Mouse (Mus musculus) limb, embryonic 11.5 days (tissue): ENCODE data around the gene Rpia. TPM values are rescaled to one million over a fixed set of nuclear protein-coding genes. Genes with fewer than 3 reads are reported as not detected.
A peak's percentile ranks its signal among the peaks of the same experiment; 100 is the strongest.

ENCODE experiments used
- ATAC-seq: fragments of 200-750 bp; cut with Nextera tagmentation; 2 replicates; pipeline ENCODE4 v1.8.0; 2017; ENCODE audit warnings: low read depth; ENCODE audit not compliant: insufficient number of reproducible peaks, low FRiP score, low TSS enrichment
- DNase-seq: peaks from one replicate; pipeline ENCODE4 v3.0.0-alpha.2; 2015; ENCODE audit warnings: low spot score
- H3K27ac ChIP-seq: fragments of 300-500 bp; sonication (generic); replicated peaks from 2 replicates; pipeline ENCODE4 v1.5.1; 2014; ENCODE audit warnings: low read depth, mild to moderate bottlenecking, low read length
- H3K27me3 ChIP-seq: fragments of 300-500 bp; sonication (generic); 2 replicates; pipeline ENCODE4 v1.6.1; 2014; ENCODE audit warnings: mild to moderate bottlenecking, low read length, mixed read lengths; ENCODE audit not compliant: control insufficient read depth, insufficient read depth
- H3K36me3 ChIP-seq: fragments of 300-500 bp; sonication (generic); 2 replicates; pipeline ENCODE4 v1.6.1; 2014; ENCODE audit warnings: mild to moderate bottlenecking, low read length, moderate library complexity, mixed read lengths; ENCODE audit not compliant: control insufficient read depth, insufficient read depth
- H3K4me1 ChIP-seq: fragments of 300-500 bp; sonication (generic); 2 replicates; pipeline ENCODE4 v1.6.1; 2014; ENCODE audit warnings: low read length, mixed read lengths; ENCODE audit not compliant: control insufficient read depth, insufficient read depth
- H3K4me2 ChIP-seq: fragments of 300-500 bp; sonication (generic); 2 replicates; pipeline ENCODE4 v1.6.1; 2014; ENCODE audit warnings: low read depth, mild to moderate bottlenecking, moderate library complexity; ENCODE audit not compliant: severe bottlenecking
- H3K4me3 ChIP-seq: fragments of 300-500 bp; sonication (generic); 2 replicates; pipeline ENCODE4 v1.5.1; 2014; ENCODE audit warnings: low read depth, low read length
- H3K9ac ChIP-seq: fragments of 300-500 bp; sonication (generic); 2 replicates; pipeline ENCODE4 v1.6.1; 2014; ENCODE audit warnings: mild to moderate bottlenecking, low read length
- H3K9me3 ChIP-seq: fragments of 300-500 bp; sonication (generic); 2 replicates; pipeline ENCODE4 v1.6.1; 2016; ENCODE audit warnings: low read length; ENCODE audit not compliant: control insufficient read depth
- WGBS: fragments of 180-500 bp; shearing (Covaris S2); extraction: QIAGEN DNeasy Blood & Tissue Kit; methylation state at CpG from one replicate; pipeline ENCODE4 v1.1.7; 2014; 5-methylcytosine and 5-hydroxymethylcytosine counted together
- polyA plus RNA-seq: library from polyadenylated mRNA; unstranded; fragments of >200 nt; fragmentation: Nextera tagmentation; extraction: Ambion mirVana; gene quantifications from 2 replicates; pipeline ENCODE4 v1.2.1, GENCODE M21; 2014

Gene Rpia
- polyA plus RNA-seq, 1 experiment from 2014 or later: 2.0 TPM

GRCm38 (mm10) chr6:70792644-70793043 is 612 bp upstream of the Rpia start:
- no peak overlapping the region for H3K27ac ChIP-seq
- DNase-seq: no peak
- peak; percentile 4; the same call in 1 of the 2 replicates for ATAC-seq

DNA sequence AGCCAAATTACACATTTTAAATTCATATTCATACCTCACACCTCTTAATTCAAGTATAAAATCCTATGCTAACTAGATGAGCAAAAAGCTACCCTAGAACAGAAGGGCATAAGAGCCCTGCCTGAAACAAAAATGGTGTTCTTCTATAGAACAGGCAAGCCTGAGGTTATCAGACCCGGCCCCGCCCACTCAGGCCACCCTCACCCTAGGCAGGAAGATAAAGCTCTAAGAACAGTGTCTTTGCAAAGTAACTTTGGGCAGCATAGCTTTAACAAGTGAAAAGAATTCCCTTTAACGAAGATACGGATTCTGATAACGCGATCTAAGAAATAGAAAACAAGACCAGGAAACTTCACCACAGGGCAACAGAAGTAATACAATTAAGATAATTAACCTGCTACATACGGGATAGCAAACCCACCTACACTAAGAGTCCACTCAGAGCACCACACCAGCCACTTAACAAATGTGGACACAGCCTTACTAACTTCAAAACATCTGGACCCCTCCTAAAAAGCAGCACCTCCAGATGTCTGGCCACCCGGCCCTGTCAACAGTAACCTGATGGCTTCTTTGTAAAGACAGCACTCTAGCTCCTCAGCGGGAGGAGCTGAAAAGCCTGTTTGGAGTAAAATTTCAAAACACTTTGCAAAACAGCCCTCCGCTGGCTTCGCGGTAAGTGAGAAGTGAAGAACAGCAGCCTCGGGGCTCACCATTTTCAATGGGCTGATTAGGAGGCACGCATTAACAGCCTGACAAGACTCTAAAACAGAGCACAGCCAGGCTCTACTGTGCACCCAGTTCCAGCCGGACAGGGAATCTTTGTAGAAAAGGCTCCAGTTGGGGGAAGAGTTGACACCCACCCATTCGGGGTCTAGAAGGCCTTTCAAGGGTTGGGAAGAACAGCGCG is 925 bp downstream of the Rpia start:
- Histone ChIP-seq H3K9ac (peak overlapping the region; percentile 62), H3K4me3 (peak overlapping the region; percentile 59), H3K4me1 (peaks cover 8% of the 10 kb centered on the region; the same call in 1 of the 2 replicates), H3K4me2 (peak overlapping the region; percentile 89), H3K9me3 (no peaks in the 10 kb centered on the region), H3K27me3 (no peaks in the 10 kb centered on the region), H3K36me3 (peaks cover 2% of the 10 kb centered on the region; the same call in 1 of the 2 replicates), H3K27ac (0 out of 2 replicates have a peak overlapping the region, but pooled peaks have one; percentile 14)
- ATAC-seq (no peak; the same call in 1 of the 2 replicates), DNase-seq (peak; percentile 57)
- 10% methylated on average over 18 of the region's 18 CpGs for WGBS

More at GRCm38 (mm10) chr6:70792644-70793043, 612 bp upstream of the Rpia start:
- peak overlapping the region; percentile 59 for H3K4me3 ChIP-seq
- H3K9me3 ChIP-seq: no peaks in the 10 kb centered on the region
- peak overlapping the region; percentile 57 for H3K9ac ChIP-seq
- H3K27me3 ChIP-seq: no peaks in the 10 kb centered on the region
- WGBS: 48% methylated on average over 8 of the region's 8 CpGs
- H3K4me1 ChIP-seq: peaks cover 8% of the 10 kb centered on the region; the same call in 1 of the 2 replicates
- H3K4me2 ChIP-seq: peak overlapping the region; percentile 89
- peaks cover 2% of the 10 kb centered on the region; the same call in 1 of the 2 replicates for H3K36me3 ChIP-seq

DNA sequence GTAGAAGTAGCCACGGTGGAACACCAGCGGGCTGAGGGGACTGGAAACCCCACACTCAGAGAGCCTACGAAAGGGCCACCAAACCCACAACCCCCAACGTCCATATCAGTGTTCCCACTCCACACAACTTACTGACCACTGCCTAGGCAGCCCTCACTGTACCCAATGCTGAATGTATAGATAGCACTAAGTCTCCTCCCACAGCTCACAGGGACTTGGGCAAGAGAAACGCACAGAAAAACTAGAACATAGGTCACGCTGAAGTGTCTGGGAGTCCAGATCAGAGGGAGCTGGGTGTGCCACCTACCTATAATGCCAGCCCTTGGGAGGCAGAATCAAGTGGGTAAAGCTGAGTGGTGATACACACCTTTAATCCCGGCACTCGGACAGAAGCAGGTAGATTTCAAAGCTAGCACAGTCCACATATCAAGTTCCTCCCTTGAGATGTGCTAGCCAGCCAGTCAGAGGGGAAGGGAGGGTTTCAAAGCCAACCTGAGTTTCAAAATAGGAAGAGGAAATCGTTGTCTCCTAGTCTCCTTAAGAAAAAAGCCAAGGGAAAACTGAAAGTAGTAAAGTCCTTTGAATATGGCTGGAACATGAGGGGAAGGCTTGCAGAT is 1.9 kb downstream of the Rpia start:
- Histone ChIP-seq H3K4me1 (peaks cover 8% of the 10 kb centered on the region; the same call in 1 of the 2 replicates), H3K36me3 (peaks cover 2% of the 10 kb centered on the region; the same call in 1 of the 2 replicates), H3K9me3 (no peaks in the 10 kb centered on the region), H3K4me2 (no peak overlapping the region), H3K4me3 (no peak overlapping the region), H3K9ac (no peak overlapping the region), H3K27me3 (no peaks in the 10 kb centered on the region), H3K27ac (no peak overlapping the region)
- no peak for ATAC-seq
- no peak for DNase-seq
- WGBS: 84% methylated on average over 9 of the region's 9 CpGs

DNA sequence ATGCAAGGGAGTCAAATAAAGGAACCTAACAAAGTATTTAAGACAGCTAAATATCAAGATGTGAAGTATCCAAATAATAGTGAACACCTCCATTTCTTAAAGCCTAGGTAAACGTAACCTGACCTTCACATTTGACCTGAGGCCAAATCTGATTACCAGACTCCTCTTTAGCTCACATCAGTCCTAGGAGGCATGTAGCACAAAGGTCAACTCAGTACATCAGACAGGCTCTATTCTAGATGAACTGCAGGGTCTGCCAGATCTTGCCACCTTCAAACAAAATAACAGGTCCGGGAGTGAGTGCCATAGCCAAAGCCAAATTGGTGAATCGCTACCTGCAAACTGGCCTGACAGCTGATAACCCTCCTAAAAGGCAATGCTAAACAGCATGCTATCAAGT is 2.9 kb downstream of the Rpia start:
- DNase-seq (no peak), ATAC-seq (no peak)
- peaks cover 2% of the 10 kb centered on the region; the same call in 1 of the 2 replicates for H3K36me3 ChIP-seq
- no peak overlapping the region for H3K9ac ChIP-seq
- no peak overlapping the region for H3K4me3 ChIP-seq
- no peaks in the 10 kb centered on the region for H3K9me3 ChIP-seq
- 92% methylated on average over 3 of the region's 3 CpGs for WGBS
- H3K4me1 ChIP-seq: peaks cover 8% of the 10 kb centered on the region; the same call in 1 of the 2 replicates
- H3K4me2 ChIP-seq: no peak overlapping the region
- no peaks in the 10 kb centered on the region for H3K27me3 ChIP-seq
- no peak overlapping the region for H3K27ac ChIP-seq

- Histone ChIP-seq H3K4me3 (no peak overlapping the region), H3K9me3 (no peaks in the 10 kb centered on the region), H3K27me3 (no peaks in the 10 kb centered on the region), H3K9ac (no peak overlapping the region), H3K4me1 (peaks cover 8% of the 10 kb centered on the region; the same call in 1 of the 2 replicates), H3K36me3 (peaks cover 2% of the 10 kb centered on the region; the same call in 1 of the 2 replicates), H3K27ac (no peak overlapping the region), H3K4me2 (no peak overlapping the region)
- WGBS: 77% methylated on average over 2 of the region's 2 CpGs
- DNase-seq (no peak), ATAC-seq (no peak)
Observed at GRCm38 (mm10) chr6:70787524-70787923, 4.5 kb downstream of the Rpia start.

- DNase-seq (no peak), ATAC-seq (no peak)
- H3K27ac ChIP-seq: no peak overlapping the region
- no peak overlapping the region for H3K9ac ChIP-seq
- peaks cover 2% of the 10 kb centered on the region; the same call in 1 of the 2 replicates for H3K36me3 ChIP-seq
- 52% methylated on average over 3 of the region's 3 CpGs for WGBS
- H3K9me3 ChIP-seq: no peaks in the 10 kb centered on the region
- H3K4me3 ChIP-seq: no peak overlapping the region
- no peak overlapping the region for H3K4me2 ChIP-seq
- no peaks in the 10 kb centered on the region for H3K27me3 ChIP-seq
- H3K4me1 ChIP-seq: peaks cover 4% of the 10 kb centered on the region; the same call in 1 of the 2 replicates
Observed at GRCm38 (mm10) chr6:70785852-70786251, 6.2 kb downstream of the Rpia start.

GRCm38 (mm10) chr6:70784811-70785210 is 7.2 kb downstream of the Rpia start:
- H3K27ac ChIP-seq: no peak overlapping the region
- ATAC-seq (no peak), DNase-seq (no peak)
- WGBS: 94% methylated on average over 3 of the region's 3 CpGs
- no peaks in the 10 kb centered on the region for H3K27me3 ChIP-seq
- H3K9me3 ChIP-seq: no peaks in the 10 kb centered on the region
- H3K4me2 ChIP-seq: no peak overlapping the region
- H3K4me1 ChIP-seq: no peaks in the 10 kb centered on the region
- H3K9ac ChIP-seq: no peak overlapping the region
- H3K4me3 ChIP-seq: no peak overlapping the region
- no peaks in the 10 kb centered on the region for H3K36me3 ChIP-seq

DNA sequence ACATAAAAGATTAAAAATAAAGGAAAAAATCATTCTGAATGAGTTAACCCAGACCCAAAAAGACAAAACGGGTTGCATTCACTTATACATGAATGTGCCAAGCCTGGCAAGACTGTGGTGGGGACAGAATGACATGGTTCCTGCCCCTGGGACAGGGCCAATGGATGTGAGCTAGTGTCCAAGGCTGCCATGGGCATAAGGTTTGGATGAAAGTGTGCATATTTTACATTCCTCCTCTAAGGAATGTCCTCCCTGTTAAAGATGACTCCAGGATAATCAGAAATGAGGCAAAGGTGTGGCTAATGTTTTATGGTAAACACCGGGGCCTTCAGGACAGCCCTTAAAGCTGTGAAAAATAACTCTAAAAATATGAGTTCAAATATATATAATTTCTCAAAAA is 10.7 kb downstream of the Rpia start:
- Histone ChIP-seq H3K4me3 (no peak overlapping the region), H3K4me1 (no peaks in the 10 kb centered on the region), H3K4me2 (no peak overlapping the region), H3K27ac (no peak overlapping the region), H3K9me3 (no peaks in the 10 kb centered on the region), H3K27me3 (no peaks in the 10 kb centered on the region), H3K9ac (no peak overlapping the region), H3K36me3 (no peaks in the 10 kb centered on the region)
- 92% methylated on average over 2 of the region's 2 CpGs for WGBS
- ATAC-seq (no peak), DNase-seq (no peak)
